Mouse (Mus musculus): ENCODE results near the gene Ttc23.

DNA sequence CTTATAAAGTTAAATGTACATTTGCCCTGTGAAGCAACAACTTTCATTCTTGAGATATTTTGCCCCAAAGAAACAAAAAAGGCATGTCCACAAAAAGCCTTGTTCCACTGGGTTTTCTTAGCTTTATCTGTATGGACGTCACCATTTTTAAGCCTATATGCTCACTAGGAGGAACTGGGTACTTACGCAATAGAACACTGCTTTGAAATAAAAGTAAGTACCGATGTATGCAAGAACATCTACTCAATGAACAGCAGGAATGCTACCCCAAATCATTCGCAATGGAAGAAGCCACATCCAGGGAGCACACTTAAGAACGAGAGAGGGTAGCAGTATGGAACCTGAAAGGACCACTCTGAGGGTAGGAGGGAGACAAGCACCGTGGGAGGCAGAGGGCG lies 32.7 kb upstream of the Ttc23 start:
- TF ChIP-seq TAL1 (IDR thresholded peaks at IDR 0.05; ENCODE audit: low read length): no peak
- TF ChIP-seq GATA1 (IDR thresholded peaks at IDR 0.05; ENCODE audit: low read length): no peak
